Mouse (Mus musculus): ENCODE data around the gene Rgs16.

GRCm38 (mm10) chr1:153703445-153703991 lies 36.6 kb upstream of the Rgs16 start:
- TF ChIP-seq POLR2AphosphoS2 (IDR thresholded peaks at IDR 0.05; ENCODE audit: low read length): no peak
- TF ChIP-seq NRF1 (IDR thresholded peaks at IDR 0.05; ENCODE audit: insufficient read depth, low read depth, low read length, poor library complexity, severe bottlenecking): no peak
- TF ChIP-seq USF1 (IDR thresholded peaks at IDR 0.05; ENCODE audit: low read depth, low read length): no peak
- TF ChIP-seq CTCF (IDR thresholded peaks at IDR 0.05 in 2 of 3, conservative IDR thresholded peaks at IDR 0.05 in 1 of 3; ENCODE audit: control insufficient read depth in 1 of 3, insufficient read depth in 1 of 3, low read depth in 2 of 3, low read length in 3 of 3, poor library complexity in 1 of 3, severe bottlenecking in 1 of 3): no peak
- no peak for TF ChIP-seq HCFC1 (IDR thresholded peaks at IDR 0.05; ENCODE audit: low read depth, low read length)
- no peak for TF ChIP-seq MAZ (IDR thresholded peaks at IDR 0.05; ENCODE audit: low read depth, low read length)
- TF ChIP-seq POLR2AphosphoS5 (IDR thresholded peaks at IDR 0.05; ENCODE audit: borderline replicate concordance, low read depth, low read length): no peak
- TF ChIP-seq ZNF384 (IDR thresholded peaks at IDR 0.05; ENCODE audit: low read depth, low read length): no peak
- no peak for TF ChIP-seq TCF12 (IDR thresholded peaks at IDR 0.05; ENCODE audit: low read depth, low read length)
